Mouse (Mus musculus) neural tube, embryonic 11.5 days (tissue): Measurements from ENCODE around the gene Grasp. TPM values are rescaled to one million over a fixed set of nuclear protein-coding genes. Genes with fewer than 3 reads are reported as not detected.

ENCODE experiments used
- ATAC-seq: fragments of 200-750 bp; cut with Nextera tagmentation; 2 replicates; pipeline ENCODE4 v1.8.0; 2017; ENCODE audit warnings: moderate number of reproducible peaks, mild to moderate bottlenecking, moderate TSS enrichment, moderate library complexity; ENCODE audit not compliant: insufficient read depth, low FRiP score, low TSS enrichment
- DNase-seq: peaks from one replicate; pipeline ENCODE4 v3.0.0-alpha.2; 2015; ENCODE audit warnings: low spot score
- H3K27ac ChIP-seq: fragments of 300-500 bp; sonication (generic); 2 replicates; pipeline ENCODE4 v1.5.1; 2014; ENCODE audit warnings: low read depth, mild to moderate bottlenecking, low read length
- H3K27me3 ChIP-seq: fragments of 300-500 bp; sonication (generic); 2 replicates; pipeline ENCODE4 v1.6.1; 2014; ENCODE audit warnings: mild to moderate bottlenecking, low read length, mixed read lengths; ENCODE audit not compliant: control insufficient read depth, insufficient read depth
- H3K36me3 ChIP-seq: fragments of 300-500 bp; sonication (generic); 2 replicates; pipeline ENCODE4 v1.6.1; 2014; ENCODE audit warnings: mild to moderate bottlenecking, low read length, moderate library complexity, mixed read lengths; ENCODE audit not compliant: control insufficient read depth, insufficient read depth
- H3K4me1 ChIP-seq: fragments of 300-500 bp; sonication (generic); 2 replicates; pipeline ENCODE4 v1.6.1; 2014; ENCODE audit warnings: low read length, mixed read lengths; ENCODE audit not compliant: control insufficient read depth, insufficient read depth
- H3K4me2 ChIP-seq: fragments of 300-500 bp; sonication (generic); 2 replicates; pipeline ENCODE4 v1.6.1; 2014; ENCODE audit warnings: low read depth, mild to moderate bottlenecking, moderate library complexity
- H3K4me3 ChIP-seq: fragments of 300-500 bp; sonication (generic); 2 replicates; pipeline ENCODE4 v1.5.1; 2014; ENCODE audit warnings: low read depth, low read length
- H3K9ac ChIP-seq: fragments of 300-500 bp; sonication (generic); 2 replicates; pipeline ENCODE4 v1.6.1; 2014; ENCODE audit warnings: mild to moderate bottlenecking, low read length
- H3K9me3 ChIP-seq: fragments of 300-500 bp; sonication (generic); 2 replicates; pipeline ENCODE4 v1.6.1; 2016; ENCODE audit warnings: low read length; ENCODE audit not compliant: control insufficient read depth
- WGBS: fragments of 180-500 bp; shearing (Covaris S2); extraction: QIAGEN DNeasy Blood & Tissue Kit; methylation state at CpG from one replicate; pipeline ENCODE4 v1.1.7; 2014; 5-methylcytosine and 5-hydroxymethylcytosine counted together
- polyA plus RNA-seq: library from polyadenylated mRNA; unstranded; fragments of >200 nt; fragmentation: Nextera tagmentation; extraction: Ambion mirVana; gene quantifications from 2 replicates; pipeline ENCODE4 v1.2.1, GENCODE M21; 2014

The Grasp gene
- 6.6 TPM in 2 replicates for polyA plus RNA-seq

DNA sequence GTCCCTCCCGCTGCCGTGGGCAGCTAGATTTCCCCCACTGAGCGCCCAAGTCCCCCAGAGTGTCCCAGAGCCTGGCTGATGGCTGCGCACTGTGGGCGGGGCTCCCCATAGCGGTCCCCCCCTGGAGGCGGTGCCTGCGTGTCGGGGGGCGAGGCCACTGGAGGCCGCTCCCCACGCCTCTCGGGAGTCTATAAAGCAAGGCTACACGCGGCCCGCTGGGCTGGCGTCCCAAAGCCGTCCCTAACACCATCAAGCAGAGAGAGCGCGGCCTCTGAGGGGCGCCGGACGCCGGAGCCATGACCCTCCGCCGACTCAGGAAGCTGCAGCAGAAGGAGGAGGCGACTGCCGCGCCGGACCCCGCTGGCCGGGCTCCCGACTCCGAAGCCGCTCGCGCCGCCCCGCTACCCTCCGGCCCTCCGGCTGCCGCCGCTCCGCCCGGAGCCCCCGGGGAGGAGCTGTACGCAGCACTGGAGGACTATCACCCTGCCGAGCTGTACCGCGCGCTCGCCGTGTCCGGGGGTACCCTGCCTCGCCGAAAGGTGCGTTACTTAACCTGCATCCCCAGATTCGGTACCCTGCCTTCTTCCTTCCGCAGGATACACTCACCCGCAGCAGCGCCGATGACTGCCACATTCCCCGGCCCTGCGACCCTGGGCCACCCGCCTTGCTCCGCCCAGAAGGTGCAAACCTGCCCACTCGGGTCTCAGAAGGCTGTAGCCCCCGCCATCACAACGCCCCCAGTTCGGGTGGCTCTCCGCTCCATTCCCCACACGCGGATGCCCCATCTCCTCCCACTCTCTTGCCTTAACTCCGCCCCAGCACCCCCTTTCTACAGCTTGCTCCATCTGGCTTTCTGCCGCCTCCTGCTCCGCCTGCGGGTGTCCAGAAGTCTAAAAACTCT, at the start of gene Grasp:
Gene Grasp (plus strand): TSS at position 183 of the 901 bp plus-strand sequence.
- peak within 1 kb of the TSS; percentile 49; the same call in 1 of the 2 replicates for H3K27ac ChIP-seq
- peak; percentile 82 for DNase-seq
- ATAC-seq, result peak; percentile 62
- no peaks in the 10 kb centered on the region for H3K9me3 ChIP-seq
- no peaks in the 10 kb centered on the region for H3K27me3 ChIP-seq
- peaks cover 22% of the 10 kb centered on the region for H3K4me1 ChIP-seq
- peak within 1 kb of the TSS; percentile 49 for H3K4me3 ChIP-seq
- peak within 1 kb of the TSS; percentile 81 for H3K4me2 ChIP-seq
- under 1% methylated on average over 67 of the region's 77 CpGs for WGBS
- peaks cover 2% of the 10 kb centered on the region; the same call in 1 of the 2 replicates for H3K36me3 ChIP-seq
- peak within 1 kb of the TSS; percentile 62 for H3K9ac ChIP-seq

- WGBS, result under 1% methylated on average over 40 of the region's 46 CpGs
- peaks cover 11% of the 10 kb centered on the region for H3K4me1 ChIP-seq
- peak overlapping the region; percentile 93 for H3K4me3 ChIP-seq
- H3K9me3 ChIP-seq, result no peaks in the 10 kb centered on the region
- ATAC-seq (peak; percentile 65), DNase-seq (no peak)
- H3K4me2 ChIP-seq, result peak overlapping the region; percentile 95
- no peaks in the 10 kb centered on the region for H3K36me3 ChIP-seq
- no peaks in the 10 kb centered on the region for H3K27me3 ChIP-seq
- H3K27ac ChIP-seq, result peak overlapping the region; percentile 75; the same call in 1 of the 2 replicates
- peak overlapping the region; percentile 92 for H3K9ac ChIP-seq
These were observed 49.5 kb upstream of the Grasp start for GRCm38 (mm10) chr15:101174294-101175130.

DNA sequence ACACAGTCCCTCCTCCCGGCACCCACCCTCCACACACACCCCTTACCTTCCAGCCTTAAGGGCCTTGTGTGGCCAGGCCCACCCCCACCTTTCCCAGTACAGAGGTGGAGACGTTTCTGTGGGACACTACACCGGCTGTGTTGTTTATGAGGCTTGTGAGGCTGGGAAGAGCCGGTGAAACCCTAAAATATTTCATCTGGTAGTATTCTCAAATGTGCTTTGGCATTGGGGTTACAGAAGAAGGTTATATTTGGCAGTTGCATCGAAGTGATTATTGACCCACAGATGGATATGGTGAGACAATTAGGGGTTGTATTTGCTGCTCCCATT, 48.9 kb upstream of the Grasp start:
- H3K9ac ChIP-seq, result peak overlapping the region; percentile 92
- H3K36me3 ChIP-seq, result no peaks in the 10 kb centered on the region
- H3K4me2 ChIP-seq, result peak overlapping the region; percentile 95
- H3K27me3 ChIP-seq, result no peaks in the 10 kb centered on the region
- peaks cover 11% of the 10 kb centered on the region for H3K4me1 ChIP-seq
- 10% methylated on average over 5 of the region's 5 CpGs for WGBS
- no peaks in the 10 kb centered on the region for H3K9me3 ChIP-seq
- H3K27ac ChIP-seq, result no peak overlapping the region
- DNase-seq (no peak), ATAC-seq (no peak)
- peak overlapping the region; percentile 93 for H3K4me3 ChIP-seq

- peak overlapping the region; percentile 92 for H3K9ac ChIP-seq
- ATAC-seq, result no peak
- H3K4me3 ChIP-seq, result peak overlapping the region; percentile 93
- no peak for DNase-seq
- H3K27ac ChIP-seq, result no peak overlapping the region
- H3K36me3 ChIP-seq, result no peaks in the 10 kb centered on the region
- peaks cover 16% of the 10 kb centered on the region for H3K4me1 ChIP-seq
- H3K27me3 ChIP-seq, result no peaks in the 10 kb centered on the region
- H3K4me2 ChIP-seq, result peak overlapping the region; percentile 95
- WGBS, result 21% methylated on average over 17 of the region's 17 CpGs
- H3K9me3 ChIP-seq, result no peaks in the 10 kb centered on the region
These were observed 48.2 kb upstream of the Grasp start for GRCm38 (mm10) chr15:101175613-101176283.

DNA sequence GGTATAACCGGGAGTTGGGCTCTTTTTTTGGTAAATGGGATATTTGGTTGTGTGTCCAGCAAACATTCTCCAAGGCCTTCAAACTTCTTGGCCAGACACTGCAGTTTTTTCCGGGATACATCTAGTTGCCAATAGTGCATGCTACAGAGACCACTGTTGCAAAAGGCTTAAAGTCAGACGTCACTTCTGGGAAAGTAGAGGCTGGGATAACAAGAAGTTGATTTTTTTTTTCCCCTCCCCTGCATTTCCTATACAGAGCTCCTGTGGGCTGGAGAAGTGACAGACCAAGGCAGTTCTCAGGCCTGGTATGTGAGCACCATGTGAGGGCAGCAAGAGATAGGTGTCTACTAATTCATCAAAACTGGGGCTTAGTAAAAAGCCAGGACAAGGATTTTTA, 47.7 kb upstream of the Grasp start:
- H3K9ac ChIP-seq, result no peak overlapping the region
- peaks cover 21% of the 10 kb centered on the region for H3K4me1 ChIP-seq
- H3K27me3 ChIP-seq, result no peaks in the 10 kb centered on the region
- H3K4me3 ChIP-seq, result peak overlapping the region; percentile 93; the same call in 1 of the 2 replicates
- no peaks in the 10 kb centered on the region for H3K36me3 ChIP-seq
- H3K4me2 ChIP-seq, result peak overlapping the region; percentile 95; the same call in 1 of the 2 replicates
- DNase-seq (no peak), ATAC-seq (no peak)
- no peaks in the 10 kb centered on the region for H3K9me3 ChIP-seq
- no peak overlapping the region for H3K27ac ChIP-seq
- WGBS, result 68% methylated on average over 3 of the region's 3 CpGs

DNA sequence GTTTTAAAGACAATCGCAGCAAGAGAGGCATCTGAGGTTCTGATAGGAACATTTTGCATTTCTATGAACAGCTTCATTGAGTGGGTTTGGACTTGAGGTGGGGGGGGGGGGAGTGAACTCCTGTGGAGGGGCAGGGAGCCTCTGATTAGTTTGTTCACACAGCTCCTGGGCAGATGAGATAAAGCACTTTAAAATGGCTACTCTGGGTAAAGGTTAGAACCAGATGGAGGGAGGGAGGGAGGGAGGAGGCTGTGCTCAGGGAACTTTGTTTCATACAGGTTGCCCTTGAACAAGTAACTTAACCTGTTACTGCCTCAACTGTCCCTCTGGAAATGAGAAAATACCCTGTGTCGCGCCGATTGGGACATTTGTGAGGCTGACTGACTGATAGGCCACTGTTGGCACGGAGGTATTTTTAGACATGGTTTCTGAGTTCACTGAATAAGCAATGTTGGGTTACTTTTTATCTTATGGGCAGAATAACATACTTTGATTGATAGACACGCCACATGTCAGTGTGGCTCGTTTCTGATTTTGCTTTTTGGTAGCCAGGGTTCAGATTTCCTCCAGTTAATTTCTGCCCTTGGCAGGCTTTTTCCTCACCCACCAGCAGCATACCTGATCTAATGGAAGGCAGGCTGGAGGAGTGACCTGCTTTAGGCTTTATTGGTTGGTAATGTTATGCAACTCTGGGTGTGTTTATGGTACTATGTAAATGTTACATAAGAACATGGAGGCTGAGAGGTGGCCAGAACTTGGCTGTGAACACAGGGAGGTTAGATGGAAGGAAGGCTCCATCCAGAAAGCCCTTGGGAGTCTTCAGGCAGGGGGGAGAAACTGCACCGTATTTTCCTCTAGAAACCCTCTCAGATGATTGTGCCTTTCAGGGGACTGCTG, 46.9 kb upstream of the Grasp start:
- ATAC-seq (no peak), DNase-seq (no peak)
- H3K27ac ChIP-seq, result no peak overlapping the region
- H3K9ac ChIP-seq, result no peak overlapping the region
- no peak overlapping the region for H3K4me3 ChIP-seq
- H3K36me3 ChIP-seq, result no peaks in the 10 kb centered on the region
- no peaks in the 10 kb centered on the region for H3K9me3 ChIP-seq
- peaks cover 25% of the 10 kb centered on the region for H3K4me1 ChIP-seq
- WGBS, result 65% methylated on average over 8 of the region's 8 CpGs
- H3K27me3 ChIP-seq, result no peaks in the 10 kb centered on the region
- no peak overlapping the region for H3K4me2 ChIP-seq

DNA sequence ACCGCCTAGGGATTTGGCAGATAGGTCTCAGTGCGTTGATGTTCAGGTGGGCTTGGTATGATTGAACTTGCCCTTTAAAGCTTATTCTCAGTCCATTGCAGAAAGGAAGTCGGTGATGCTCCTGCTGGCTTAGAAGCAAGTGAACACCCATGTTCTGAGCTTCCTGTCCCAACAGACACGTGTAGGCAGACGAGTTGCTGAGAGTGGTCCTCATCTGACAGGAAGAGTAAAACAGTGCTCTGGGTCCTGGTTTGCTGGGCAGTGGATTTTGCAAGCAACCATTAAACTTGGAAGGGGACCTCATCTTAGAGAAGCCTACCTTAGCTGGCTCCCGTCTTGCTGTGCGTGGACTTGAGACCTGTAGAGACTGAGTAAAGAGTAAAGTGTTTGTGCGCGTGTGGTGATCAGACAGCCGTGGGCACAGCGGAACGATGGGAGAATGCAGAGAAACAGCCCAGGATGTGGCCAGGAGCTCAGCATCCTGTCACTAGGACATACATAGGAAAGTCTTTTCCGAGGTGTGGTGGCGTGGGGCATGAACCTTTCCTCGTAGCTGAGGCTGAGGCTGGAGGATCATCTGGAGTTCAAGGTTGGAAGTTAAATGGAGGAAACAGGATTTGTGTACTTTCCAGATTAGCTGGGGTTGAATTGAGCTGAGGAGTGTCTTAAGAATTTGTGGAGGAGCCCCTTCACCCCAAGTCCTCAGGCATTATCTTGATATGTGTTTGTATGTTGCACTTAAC, 43.5 kb upstream of the Grasp start:
- Histone ChIP-seq H3K36me3 (no peaks in the 10 kb centered on the region), H3K4me2 (no peak overlapping the region), H3K9ac (no peak overlapping the region; the same call in 1 of the 2 replicates), H3K27me3 (no peaks in the 10 kb centered on the region), H3K4me1 (peaks cover 26% of the 10 kb centered on the region), H3K9me3 (no peaks in the 10 kb centered on the region), H3K27ac (no peak overlapping the region), H3K4me3 (no peak overlapping the region)
- DNase-seq (no peak), ATAC-seq (no peak)
- 54% methylated on average over 15 of the region's 15 CpGs for WGBS
